Mouse (Mus musculus) cerebellum, adult 8-10 months (tissue): ENCODE measurements around the gene Gnb5.
A peak's percentile ranks its signal among the peaks of the same experiment; 100 is the strongest.

Experiments used
- DNase-seq: peaks from one replicate; pipeline ENCODE4 v3.0.0; 2022

Gene Gnb5

DNA sequence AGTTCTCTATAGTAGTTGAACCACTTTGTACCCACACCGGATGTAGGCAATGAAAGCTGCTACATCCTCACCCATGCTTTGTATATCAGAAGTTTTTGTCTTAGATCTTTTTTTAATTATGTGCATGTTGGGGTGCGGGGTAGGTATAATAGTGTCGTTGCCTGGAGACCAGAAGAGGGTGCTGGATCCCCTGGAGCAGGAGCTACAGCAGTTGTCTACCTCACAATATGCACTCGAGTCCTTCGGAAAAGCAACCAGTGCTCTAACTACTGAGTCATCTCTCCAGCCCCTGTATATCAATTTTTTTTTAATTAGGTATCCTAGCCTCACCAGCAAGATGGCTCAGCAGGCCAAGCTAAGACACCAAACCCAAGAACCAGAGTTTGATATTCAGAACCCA, 927 bp downstream of the Gnb5 start:
- no peak for DNase-seq

DNA sequence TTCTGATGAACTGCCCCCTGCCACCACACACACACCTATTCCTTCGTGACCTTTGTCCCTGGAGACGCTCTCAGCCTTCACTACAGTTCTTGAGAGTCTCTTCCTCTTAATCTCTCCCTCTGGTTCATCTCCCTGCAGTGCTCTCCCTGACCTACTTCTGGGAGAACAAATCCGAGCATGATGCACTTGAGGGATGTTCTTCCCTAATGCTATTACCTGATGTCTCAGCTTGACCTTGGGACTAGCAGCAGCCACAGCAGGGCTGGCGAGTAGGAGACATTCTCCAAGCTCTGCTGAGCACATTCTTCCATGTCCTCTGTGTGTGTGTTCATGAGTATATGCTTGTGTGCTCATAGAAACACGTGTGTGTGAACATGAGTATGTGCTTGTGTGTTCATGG, 2.5 kb downstream of the Gnb5 start:
- no peak for DNase-seq

DNA sequence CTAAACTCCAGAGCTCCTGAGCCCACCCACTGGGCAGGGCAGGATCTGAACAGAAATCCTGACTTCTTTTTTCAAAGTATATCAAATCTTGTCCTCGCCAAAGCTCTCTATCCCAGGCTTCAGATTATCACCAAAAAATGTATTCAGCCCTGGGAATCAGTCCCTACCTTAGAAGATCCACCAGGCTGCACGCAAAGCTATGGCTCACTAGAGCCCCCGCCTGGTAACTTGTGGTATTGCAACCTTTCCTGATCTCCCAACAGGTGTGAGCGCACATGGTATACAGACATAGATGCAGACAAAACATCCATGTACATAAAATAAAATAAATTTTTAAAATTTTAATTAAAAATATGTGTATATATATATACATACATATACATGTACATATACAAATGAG, 5.9 kb downstream of the Gnb5 start:
- DNase-seq: peak; percentile 92

DNA sequence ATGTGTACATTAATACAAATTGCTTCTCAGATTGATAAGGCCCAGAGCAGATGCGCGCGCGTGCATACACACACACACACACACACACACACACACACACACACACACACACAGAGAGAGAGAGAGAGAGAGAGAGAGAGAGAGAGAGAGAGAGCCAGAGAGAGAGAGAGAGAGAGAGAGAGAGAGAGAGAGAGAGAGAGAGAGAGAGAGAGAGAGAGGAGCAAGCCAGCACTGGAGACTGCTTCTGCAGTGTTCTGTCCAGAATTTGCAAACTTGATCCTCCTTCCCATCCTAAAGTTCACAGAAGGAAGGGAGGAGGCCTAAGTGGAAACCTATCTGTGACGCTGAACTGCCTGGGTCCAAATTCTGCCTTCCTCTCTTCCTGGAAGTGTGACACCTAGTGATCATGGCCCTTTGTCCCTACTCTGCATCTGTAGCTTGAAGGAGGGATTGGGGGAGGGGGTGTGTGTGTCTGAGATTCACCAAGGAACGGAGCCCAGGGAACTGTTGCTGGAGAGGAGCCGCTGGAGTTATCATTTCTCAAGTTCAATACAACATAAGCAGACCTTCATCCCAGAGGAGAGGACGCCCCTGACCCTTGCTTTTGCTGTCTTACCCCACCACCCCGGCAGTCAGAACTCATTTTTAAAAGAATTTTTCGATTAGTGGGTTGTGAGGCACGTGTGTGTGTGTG, 7.2 kb downstream of the Gnb5 start:
- no peak for DNase-seq

DNA sequence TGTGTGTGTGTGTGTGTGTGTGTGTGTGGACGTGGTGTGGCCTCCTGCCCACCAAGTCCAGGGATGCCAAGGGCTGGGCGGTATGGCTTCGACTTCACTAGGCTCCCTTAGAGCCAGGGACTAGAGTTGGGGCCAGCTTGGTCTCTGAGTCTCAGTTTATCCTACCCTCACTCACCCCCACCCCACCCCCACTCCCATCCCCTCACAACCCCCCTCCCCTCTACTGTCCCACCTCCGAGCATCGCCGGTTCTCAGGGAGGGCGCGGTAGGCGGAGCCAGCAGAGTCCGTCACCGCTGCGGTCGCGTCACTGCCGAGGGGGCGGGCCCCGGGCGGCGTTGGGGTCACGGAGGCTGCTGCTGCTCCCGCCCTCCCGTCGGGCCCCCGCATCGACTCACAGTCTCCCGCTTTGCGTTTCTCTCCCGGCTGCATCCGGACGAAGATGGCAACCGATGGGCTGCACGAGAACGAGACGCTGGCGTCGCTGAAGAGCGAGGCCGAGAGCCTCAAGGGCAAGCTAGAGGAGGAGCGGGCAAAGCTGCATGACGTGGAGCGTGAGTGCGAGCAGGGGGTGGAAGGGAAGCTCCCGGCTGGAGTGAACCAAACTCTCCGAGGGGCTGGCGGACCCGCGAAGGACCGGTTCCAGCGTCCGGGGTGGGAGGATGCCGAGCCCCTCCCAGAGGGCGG, 7.9 kb downstream of the Gnb5 start:
- DNase-seq: peak; percentile 88

DNA sequence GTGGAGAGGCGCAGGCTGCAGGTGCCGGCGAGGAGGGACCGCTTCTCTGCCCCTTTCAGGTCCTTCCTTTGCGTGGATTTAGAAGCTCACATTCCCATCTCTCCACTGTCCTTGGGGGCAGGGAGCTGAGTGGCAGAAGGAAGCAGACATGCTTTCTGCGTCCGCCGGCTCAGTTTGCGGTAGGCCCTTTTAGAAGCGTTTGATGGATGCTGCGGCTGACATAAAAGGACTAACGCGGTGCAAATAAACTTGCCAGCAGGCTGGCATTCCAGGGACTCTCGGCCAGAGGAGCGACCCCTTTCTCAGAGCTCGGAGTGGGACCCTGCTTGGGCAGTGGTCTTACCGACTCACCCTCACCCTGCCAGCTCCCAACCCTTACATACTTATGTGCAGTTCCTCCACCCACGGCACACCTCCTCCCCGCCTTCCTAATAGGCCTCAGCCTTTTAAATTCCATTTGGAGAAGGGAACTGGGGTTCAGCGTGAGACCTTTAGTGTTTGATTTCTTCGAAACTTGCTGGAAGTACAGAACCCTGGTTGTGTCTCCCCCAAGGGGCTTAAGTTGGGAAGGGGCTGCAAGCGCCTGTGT, 8.5 kb downstream of the Gnb5 start:
- peak; percentile 35 for DNase-seq

DNA sequence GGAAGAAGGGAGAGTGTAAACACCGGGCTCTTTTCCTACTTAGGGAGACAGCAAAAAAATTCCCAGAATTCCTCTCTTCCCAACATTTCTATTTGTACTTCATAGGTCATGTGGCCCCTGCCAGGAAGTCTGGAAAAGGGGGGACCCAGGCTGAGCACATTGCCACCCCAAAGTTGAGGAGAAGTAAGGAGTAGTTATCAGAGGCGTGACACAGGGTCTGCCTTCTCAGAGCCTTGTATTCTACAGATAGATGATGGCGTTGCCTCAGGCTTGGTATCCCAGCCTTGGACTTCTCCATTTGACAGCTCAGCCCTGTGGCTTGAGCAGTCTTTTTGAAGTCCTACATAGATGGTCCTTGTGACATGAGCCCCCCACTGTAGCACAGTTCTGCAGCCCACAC, 9.2 kb downstream of the Gnb5 start:
- no peak for DNase-seq

DNA sequence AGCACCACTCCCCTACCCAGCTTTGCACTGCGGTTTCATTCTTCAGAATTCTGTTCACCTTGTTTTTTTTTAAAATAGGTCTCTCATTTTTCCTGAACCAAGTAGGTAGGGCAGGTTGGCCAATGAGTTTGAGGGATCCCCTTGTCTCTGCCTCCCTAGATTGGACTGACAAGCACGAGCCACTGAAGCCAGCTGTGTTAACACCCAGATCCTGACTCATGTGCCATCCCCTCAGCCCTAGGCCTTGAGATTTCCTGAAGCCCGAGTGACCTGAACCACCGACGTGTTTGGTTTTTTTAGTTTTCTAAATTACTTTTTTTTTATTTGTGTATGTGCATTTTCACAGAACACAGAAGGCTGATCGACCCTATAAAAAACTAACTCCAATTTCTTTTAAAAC, 10.7 kb downstream of the Gnb5 start:
- DNase-seq: no peak

DNA sequence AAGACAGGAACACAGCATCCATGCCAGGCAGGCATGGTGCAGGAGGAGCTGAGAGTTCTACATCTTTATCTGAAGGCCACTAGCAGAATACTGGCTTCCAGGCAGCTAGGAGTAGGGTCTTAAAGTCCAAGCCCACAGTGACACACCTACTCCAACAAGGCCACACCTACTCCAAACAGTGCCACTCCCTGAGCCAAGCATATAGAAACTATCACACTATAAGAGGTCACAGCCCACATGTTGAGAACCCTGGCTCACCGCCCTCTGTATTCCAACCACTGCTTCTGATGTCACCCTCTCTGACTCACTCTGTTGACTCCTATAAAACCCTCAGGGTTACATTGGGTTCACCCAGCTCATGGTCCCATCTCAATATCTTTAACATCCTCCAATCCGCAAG, 12.1 kb downstream of the Gnb5 start:
- no peak for DNase-seq

DNA sequence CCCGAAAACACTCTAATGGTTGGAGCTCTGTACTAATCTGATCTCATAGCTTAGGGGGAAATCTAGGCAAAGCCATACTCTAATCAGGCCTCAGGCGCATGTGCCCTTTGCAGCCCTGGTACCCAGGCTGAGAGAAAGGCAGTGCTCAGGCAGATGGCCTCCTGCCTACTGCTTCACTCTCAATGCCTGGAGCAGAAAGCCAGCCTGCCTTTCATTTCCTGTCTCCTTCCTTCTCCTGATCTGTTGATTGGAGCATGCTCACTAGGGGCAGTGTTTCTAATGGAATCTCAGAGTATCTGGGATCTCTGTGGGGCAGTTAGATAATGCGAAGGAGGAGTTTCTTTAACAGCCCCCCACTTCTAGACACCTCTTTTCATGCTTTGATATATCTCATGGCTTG, 13.3 kb downstream of the Gnb5 start:
- peak; percentile 42 for DNase-seq

DNA sequence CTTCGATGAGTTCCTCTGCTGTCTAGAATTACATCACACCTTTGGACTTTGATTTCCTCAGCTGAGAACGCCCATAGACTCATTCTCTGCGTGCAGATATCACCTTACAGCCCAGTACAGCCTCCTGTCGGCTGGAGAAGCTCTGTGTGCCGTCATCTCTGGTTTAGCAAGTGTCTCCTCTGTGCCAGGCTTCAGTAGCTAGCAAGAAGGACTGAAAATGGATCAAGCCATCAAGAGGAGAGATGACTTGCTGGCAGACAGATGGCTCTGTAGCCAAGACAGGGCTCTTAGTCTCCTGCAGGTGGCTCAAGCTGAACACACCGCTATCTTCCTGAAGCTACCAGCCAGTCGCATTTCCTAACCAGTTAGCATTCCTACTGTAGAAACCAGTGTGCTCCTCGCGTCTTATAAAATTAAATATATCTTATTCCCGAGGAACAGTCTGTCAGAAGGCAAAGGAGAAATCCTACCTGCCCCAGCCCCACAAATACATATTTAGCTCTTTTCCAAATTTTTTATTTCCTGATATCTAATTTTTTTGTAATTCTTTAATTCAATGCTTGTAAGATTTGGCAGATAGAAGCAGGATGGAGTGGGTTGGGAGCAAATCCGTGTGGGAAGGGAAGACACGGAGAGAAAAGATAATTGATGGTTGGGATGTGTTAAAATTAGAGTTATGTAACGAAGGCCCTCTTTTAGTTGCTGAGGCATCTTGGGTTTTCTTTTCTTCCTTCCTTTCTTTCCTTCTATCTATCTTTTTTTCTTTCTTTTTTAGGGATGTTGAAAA, 16.2 kb downstream of the Gnb5 start:
- DNase-seq: peak; percentile 51

DNA sequence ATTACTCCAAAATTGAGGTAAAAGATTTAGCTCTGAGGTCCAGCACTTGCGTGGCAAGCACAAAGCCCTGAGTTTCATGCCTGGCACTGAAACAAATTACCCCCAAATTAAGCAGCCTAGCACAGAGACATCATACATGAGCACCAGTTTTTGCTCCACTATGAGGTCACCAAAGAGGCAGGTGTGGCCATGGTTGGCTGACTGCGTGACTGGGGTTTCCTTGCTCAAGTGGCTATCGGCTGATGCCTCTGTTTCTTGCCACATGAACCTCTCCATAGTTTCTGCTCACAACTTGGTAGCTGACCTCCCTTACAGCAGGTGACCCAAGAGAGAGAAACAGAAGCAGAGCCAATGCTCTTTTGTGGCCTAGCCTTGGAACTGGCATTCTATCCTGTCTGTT, 22.0 kb downstream of the Gnb5 start:
- DNase-seq: no peak

DNA sequence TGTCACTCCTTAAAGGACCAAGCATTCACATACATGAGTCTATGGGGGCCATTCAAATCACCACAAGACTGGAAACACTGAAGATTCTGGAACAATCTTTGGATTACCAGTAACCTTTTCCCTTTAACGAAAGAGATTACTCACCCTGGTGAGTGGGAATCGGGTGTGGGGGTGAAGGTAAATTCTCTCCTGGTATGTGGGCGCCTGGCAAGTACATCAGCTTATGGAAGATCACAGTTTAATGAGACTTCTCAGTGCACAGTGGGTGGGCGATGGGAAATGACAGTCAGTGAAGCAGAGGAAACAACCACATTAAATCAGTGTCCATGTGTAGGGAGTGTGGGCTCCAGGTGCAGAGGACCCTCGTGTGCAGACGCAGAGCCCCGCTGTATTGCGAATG, 24.7 kb downstream of the Gnb5 start:
- DNase-seq: no peak

DNA sequence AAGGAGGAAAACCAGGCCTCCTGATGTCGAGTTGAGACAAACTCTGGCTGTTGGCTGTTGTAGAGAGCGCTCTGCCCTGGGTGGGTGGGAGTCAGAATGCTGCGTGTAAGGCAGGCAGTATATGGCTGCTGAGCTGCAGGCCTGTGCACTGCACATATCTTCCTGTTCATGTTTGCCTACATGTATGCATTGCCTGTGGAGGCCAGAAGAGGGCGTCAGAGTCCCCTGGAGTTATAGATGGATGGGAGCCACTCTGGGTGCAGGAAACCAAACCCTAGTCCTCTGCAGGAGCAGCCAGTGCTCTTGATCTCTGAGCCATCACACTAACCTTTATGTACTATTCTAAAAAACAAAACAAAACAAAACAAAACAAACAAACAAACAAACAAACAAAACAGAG, 28.4 kb downstream of the Gnb5 start:
- no peak for DNase-seq

DNA sequence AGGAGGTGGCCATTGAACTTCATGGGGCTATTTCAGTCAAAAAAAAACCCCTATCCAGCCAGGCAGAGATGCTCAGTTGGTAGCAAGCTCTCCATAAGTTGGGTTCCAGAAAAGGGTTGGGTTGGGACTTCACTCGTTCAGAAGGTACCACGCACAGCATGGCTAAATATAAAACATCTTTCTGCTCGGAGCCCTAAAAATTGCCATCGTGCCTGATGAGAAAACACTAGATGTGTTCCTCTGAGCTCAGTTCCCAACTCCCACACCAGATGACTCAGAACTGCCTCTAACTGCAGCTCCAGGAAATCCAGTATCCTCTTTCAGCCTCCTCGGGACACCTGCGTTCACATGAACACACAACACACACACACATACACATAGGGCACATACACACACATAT, 31.9 kb downstream of the Gnb5 start:
- DNase-seq: no peak

DNA sequence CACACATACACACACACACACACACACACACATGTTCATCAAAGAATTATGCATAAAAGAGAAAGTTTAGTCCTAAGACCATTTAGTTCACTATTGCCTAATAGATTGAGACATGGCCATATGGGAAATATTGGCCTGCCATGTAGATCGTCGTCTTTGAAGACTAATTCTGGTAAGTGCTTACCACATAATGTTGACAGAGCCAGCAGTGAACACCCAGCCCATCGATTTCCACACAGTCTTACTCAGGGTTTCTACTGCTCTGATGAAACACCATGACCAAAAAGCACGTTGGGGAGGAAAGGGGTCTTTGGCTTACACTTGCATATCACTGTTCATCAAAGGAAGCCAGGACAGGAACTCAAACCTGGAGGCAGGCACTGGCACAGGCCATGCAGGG, 36.3 kb downstream of the Gnb5 start:
- no peak for DNase-seq

DNA sequence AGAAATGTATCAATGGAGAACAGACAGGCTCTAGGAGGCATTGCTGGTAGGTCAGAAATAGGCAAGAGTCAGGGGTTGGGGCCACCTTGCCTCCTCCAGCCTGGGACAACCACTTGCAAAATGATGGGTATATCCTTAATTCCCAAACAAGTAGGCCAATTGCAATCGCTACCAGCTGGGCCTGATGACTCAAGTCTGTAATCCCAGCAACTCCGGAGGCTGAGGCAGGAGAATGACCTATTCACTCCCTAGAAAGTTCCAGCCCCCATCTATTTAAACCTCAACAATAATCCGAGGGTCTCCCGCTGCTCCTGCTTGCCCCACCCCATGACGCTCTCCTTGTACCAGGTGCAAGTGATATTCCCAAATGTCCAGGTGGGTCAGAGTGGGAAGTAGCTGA, 41.4 kb downstream of the Gnb5 start, which contains the start of gene Bcl2l10:
TSS of gene Bcl2l10 (plus strand) at position 301 of the 400 bp plus-strand sequence.
- no peak for DNase-seq

DNA sequence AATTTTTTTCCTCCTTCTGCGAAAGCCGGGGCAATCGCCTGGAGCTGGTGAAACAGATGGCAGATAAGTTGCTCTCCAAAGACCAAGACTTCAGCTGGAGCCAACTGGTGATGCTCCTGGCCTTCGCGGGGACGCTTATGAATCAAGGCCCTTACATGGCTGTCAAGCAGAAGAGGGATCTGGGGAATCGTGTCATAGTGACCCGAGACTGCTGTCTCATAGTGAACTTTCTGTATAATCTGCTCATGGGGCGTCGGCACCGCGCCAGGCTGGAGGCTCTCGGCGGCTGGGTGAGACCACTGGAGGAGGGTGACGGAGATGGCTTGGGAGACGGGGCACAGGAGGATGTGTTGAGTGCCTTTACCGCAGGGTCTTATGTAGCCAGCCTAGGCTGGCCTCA, 42.0 kb downstream of the Gnb5 start:
- no peak for DNase-seq

DNA sequence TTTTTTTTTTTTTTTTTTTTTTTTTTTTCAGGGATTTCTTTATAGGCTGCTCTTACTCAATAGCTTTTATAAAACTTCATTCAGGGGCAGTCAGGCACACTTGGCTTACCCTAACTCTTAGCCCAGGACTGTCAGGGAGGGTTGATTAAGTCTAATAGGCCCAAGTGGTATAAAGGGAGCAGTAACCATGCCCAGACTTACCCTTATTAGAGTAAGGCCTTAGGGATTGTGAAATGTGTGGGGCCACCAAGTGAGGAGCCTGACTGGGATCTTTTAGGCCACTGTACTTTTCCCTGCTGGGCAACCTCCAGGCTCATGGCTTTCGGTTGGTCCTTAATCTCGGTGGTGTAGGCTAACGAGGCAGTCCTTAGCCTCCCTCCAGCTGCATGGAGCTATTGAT, 42.6 kb downstream of the Gnb5 start:
- no peak for DNase-seq

DNA sequence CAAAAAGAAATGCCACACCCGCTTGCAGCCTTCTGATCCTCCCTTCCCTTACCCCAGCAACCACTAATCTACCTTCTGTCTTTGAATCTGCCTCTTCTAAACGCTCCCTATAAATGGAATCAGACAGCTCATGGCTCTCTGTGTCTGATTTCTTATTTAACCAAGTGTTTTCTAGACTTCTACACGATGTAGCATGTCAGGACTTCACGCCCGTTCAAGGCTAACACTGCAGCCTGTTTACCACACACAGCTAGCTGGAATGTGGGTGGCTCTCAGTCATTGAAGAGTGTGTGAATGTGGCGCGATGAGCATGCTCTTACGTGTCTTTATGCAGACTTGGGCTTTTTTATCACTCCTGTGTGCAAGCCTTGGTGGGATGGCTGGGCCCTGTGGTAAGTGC, 47.0 kb downstream of the Gnb5 start:
- no peak for DNase-seq

DNA sequence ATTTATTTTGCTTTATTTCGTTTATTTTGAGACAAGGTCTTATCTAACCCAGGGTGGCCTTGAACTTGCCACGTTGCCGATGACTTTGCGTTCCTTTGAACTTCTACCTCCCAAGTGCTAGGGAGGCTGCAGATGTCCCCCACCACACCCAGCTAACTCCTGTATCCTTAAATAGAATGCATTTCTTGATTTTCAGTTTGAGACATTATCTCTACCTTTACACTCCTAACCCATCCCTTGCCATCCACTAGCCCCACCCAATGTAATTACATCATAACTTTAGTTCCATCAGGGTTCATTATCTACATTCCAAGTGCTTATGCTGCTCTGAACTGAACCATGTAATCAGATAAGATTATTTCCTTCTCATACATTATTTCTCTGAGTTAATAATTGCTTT, 49.7 kb downstream of the Gnb5 start:
- DNase-seq: no peak

DNA sequence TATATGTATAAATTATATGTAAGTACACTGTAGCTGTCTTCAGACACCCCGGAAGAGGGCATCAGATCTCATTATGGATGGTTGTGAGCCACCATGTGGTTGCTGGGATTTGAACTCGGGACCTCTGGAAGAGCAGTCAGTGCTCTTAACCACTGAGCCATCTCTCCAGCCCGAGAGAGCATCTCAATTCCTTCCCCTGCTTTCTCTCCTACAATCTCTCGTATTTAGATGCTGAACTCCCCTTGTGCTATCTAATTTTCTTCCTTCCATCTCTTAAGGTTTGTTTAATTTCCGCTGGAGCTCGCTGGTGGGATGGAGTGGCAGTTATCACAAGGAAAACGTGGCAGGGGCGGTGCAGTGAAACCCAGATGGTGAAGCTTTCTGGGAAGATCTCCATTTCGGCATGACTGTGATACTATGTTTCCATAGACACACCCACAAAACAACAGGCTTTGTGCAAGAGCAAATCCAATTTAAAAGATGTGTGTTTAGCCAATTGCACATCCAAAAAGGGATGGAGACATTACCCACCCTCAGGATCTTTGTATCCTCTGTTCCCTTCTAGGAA, 51.1 kb downstream of the Gnb5 start:
- DNase-seq: no peak

DNA sequence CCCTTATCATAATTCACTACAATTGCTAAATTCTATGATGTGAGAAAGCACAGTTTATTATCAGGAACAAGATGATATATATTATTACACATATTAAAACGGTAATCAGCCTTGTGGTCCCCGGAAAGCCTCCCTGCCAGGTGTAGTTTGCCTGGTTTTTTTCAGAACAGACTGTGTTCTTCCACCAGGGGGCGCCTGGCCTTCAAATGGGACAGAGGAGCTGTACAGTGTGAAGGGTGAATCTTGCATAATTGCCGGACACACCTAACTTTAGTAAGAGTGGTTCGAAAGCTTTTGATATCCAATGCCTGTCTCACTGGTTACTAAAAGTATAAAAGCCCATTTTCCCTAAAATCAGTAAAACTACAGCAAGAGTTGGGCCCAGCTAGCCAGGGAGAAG, 55.6 kb downstream of the Gnb5 start:
- peak; percentile 81 for DNase-seq
